Mouse (Mus musculus) heart, adult 2 months (tissue): ENCODE data around the gene Lgals9.

Experiments
- EP300 ChIP-seq: fragments of 200-500 bp; IDR thresholded peaks from 2 replicates; pipeline ENCODE4 v1.6.1; 2011; ENCODE audit warnings: low read depth, low read length, control low read depth; ENCODE audit not compliant: insufficient read depth
- POLR2A ChIP-seq: fragments of 200-500 bp; IDR thresholded peaks from 2 replicates; pipeline ENCODE4 v1.6.1; 2011; ENCODE audit warnings: mild to moderate bottlenecking, low read depth, low read length, control low read depth; ENCODE audit not compliant: insufficient read depth

DNA sequence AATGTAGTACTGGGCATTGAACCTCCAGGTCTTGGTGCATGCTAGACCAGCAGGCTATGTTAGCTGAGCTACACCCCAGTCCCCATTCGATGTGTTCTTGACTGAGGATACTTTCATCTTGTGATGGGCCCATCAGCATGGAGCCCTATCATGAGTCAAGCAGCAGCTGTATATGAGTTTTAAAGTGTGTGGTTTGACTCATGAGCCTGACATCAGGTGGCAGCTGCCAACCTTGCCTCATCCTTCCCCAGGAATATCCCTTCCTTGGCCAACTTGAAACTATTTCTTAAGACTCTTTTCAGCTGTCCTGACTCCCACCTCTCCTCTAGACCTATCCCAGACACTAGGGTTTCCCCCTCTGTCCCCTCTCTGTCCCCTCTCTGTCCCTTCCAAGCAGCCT, 41.7 kb downstream of the Lgals9 start:
- TF ChIP-seq EP300 (no peak), POLR2A (no peak)
